Mouse (Mus musculus) urinary bladder, postnatal 25 days (tissue): ENCODE results near the gene Zfp36.

ENCODE experiments used
- DNase-seq: peaks from one replicate; pipeline ENCODE4 v3.0.0; 2022; ENCODE audit warnings: low spot score

Zfp36 gene

DNA sequence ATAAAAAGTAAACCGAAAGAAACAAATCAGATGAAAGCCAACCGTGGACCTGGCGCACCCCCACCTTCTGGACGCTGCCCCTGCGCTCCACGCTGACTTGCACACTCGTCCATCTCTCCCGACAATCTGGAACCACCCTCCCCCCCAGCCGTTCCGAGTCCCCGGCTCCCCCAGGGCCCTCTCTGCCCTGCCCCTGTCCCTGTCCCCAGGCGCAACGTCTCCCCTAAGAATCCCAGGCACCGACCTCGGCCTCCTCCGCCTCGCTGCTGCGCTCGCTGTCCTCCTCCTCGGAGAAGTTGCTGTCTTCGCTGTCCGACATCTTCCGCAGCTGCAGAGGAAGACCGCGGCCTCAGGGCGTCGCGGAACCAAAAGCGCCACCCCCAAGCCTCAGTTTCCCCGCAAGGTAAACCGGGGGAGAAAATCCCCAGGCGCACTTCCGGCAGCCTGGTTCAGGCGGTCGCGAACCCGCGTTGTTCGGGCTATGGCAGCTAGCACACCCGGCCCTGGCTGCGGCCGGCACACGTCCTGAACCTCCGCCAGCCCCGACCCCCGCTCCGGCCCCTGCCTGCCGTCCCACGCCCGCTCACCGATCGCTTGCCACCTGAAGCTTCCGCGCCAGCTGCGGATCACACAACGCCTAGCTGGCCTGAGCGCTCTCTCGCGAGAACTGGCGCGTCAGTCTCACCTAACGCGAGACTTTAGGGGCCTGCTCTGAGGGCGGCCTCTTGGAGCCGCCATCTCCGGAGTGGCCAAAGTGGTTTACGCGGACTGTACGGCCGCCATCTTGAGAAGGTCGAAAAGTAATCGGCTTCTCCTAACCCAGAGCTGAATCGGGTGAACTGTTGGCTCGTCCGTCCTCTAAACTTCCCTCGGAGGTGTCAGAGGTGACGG lies 41.7 kb downstream of the Zfp36 start, which contains the start of gene Supt5:
Gene Supt5 (minus strand): TSS at position 639 of the 891 bp plus-strand sequence.
- peak; percentile 94 for DNase-seq

- no peak for DNase-seq
These were observed 44.6 kb downstream of the Zfp36 start for GRCm38 (mm10) chr7:28335471-28335870.

DNA sequence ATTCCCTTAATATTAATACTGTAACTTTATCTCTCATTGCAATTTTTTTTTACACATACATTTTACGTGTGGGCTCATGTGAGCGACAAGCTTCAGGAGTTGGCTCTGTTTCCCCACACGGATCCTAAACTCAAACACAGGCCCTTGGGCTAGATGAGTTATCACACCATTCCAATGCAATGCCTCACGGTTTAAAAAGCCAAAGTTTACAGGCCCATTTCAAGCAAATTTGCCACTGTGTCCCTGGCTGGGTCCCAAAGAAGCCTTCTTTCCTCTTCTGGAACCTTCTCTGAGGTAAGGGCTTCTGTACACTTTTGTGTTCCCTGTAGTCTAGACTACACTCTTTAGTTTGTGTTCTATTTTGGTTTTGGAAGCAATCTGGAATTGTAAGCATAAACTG lies 45.5 kb downstream of the Zfp36 start:
- DNase-seq = no peak

- no peak for DNase-seq
These were observed 51.8 kb downstream of the Zfp36 start for GRCm38 (mm10) chr7:28328260-28328659.
